Mouse (Mus musculus): ENCODE data around the gene Ntrk3. TPM values are rescaled to one million over a fixed set of nuclear protein-coding genes. Genes with fewer than 3 reads are reported as not detected.

Gene Ntrk3
- polyA plus RNA-seq, 1 experiment from 2014 or later: 1.7 TPM

GRCm38 (mm10) chr7:78451666-78452065, 286.1 kb downstream of the Ntrk3 start:
- no peaks in the 10 kb centered on the region for H3K27me3 ChIP-seq
- WGBS: 47% methylated on average over 2 of the region's 2 CpGs
- no peak overlapping the region for H3K27ac ChIP-seq
- no peak overlapping the region for H3K9ac ChIP-seq
- no peaks in the 10 kb centered on the region for H3K9me3 ChIP-seq
- H3K36me3 ChIP-seq: no peaks in the 10 kb centered on the region
- H3K4me1 ChIP-seq: no peaks in the 10 kb centered on the region
- H3K4me2 ChIP-seq: no peak overlapping the region
- ATAC-seq (ENCODE audit: insufficient number of reproducible peaks, insufficient read depth, low FRiP score, low TSS enrichment, low read depth): no peak
- no peak overlapping the region for H3K4me3 ChIP-seq

DNA sequence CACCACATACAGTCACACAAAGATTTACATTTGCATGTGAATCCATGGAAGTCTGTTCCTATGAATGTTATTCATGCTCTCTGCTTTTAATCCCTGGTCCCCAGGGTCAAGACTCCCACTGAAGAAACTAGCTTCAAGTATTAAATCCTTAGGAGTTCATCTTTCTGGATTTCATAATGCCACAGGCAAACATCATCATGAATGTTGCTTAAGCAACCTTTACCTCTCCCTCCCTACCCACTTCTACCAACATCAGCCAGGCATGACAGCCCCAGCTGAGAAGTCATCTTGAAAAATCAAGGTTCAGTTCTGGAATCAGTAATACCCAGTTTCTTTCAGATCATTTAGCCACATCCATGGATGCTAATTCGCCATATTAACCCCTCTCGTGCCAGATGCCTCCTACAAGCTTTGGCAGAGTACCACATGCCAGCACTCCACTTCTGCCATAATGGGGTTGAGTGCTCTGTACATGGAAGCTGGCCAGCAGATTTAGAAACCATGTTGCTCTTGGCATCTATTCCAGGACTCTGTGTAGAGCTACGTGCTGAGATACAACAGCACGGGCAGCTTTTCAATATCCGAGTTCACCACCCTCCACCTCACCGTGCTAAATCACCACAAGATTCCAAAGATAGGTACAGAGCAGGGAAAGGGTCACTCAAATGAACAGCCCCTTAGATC, 287.8 kb downstream of the Ntrk3 start:
- WGBS: 84% methylated on average over 6 of the region's 6 CpGs
- Histone ChIP-seq H3K4me2 (no peak overlapping the region), H3K27ac (no peak overlapping the region), H3K4me3 (no peak overlapping the region), H3K27me3 (no peaks in the 10 kb centered on the region), H3K4me1 (no peaks in the 10 kb centered on the region), H3K9ac (no peak overlapping the region), H3K36me3 (no peaks in the 10 kb centered on the region), H3K9me3 (no peaks in the 10 kb centered on the region)
- no peak for ATAC-seq (ENCODE audit: insufficient number of reproducible peaks, insufficient read depth, low FRiP score, low TSS enrichment, low read depth)

DNA sequence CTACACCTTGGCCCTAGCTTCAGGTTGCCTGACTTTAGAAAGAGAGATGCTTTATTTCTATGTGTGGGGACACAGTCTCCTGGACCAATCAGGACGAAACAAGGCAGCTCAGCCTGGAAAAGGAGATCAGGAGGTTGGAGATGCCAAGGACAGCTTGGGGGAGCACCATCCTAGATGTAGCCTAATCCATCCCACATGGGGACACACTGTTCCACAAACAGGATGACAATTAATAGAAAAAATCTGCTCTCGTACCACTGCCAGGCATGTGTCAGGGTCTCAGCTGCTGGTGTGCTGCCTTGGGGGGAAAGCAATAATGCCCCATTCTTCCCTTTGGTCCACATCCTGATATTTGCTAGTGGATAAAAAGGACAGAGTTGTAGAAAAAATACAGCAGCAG, 289.0 kb downstream of the Ntrk3 start:
- WGBS: 50% methylated on average over 2 of the region's 2 CpGs
- H3K27ac ChIP-seq: no peak overlapping the region
- no peak overlapping the region for H3K4me2 ChIP-seq
- no peaks in the 10 kb centered on the region for H3K9me3 ChIP-seq
- no peak for ATAC-seq (ENCODE audit: insufficient number of reproducible peaks, insufficient read depth, low FRiP score, low TSS enrichment, low read depth)
- H3K4me3 ChIP-seq: no peak overlapping the region
- no peaks in the 10 kb centered on the region for H3K27me3 ChIP-seq
- H3K36me3 ChIP-seq: no peaks in the 10 kb centered on the region
- no peaks in the 10 kb centered on the region for H3K4me1 ChIP-seq
- H3K9ac ChIP-seq: no peak overlapping the region

- Histone ChIP-seq H3K27me3 (no peaks in the 10 kb centered on the region), H3K36me3 (no peaks in the 10 kb centered on the region), H3K4me2 (no peak overlapping the region), H3K4me3 (no peak overlapping the region), H3K27ac (no peak overlapping the region), H3K9me3 (no peaks in the 10 kb centered on the region), H3K4me1 (no peaks in the 10 kb centered on the region), H3K9ac (no peak overlapping the region)
- WGBS: 85% methylated on average over 5 of the region's 5 CpGs
- no peak for ATAC-seq (ENCODE audit: insufficient number of reproducible peaks, insufficient read depth, low FRiP score, low TSS enrichment, low read depth)
Observed at GRCm38 (mm10) chr7:78443373-78444036, 294.3 kb downstream of the Ntrk3 start.

GRCm38 (mm10) chr7:78441706-78442105, 296.1 kb downstream of the Ntrk3 start:
- Histone ChIP-seq H3K36me3 (no peaks in the 10 kb centered on the region), H3K4me1 (no peaks in the 10 kb centered on the region), H3K4me3 (no peak overlapping the region), H3K27me3 (no peaks in the 10 kb centered on the region), H3K9ac (no peak overlapping the region), H3K9me3 (no peaks in the 10 kb centered on the region), H3K27ac (no peak overlapping the region), H3K4me2 (no peak overlapping the region)
- ATAC-seq (ENCODE audit: insufficient number of reproducible peaks, insufficient read depth, low FRiP score, low TSS enrichment, low read depth): no peak

DNA sequence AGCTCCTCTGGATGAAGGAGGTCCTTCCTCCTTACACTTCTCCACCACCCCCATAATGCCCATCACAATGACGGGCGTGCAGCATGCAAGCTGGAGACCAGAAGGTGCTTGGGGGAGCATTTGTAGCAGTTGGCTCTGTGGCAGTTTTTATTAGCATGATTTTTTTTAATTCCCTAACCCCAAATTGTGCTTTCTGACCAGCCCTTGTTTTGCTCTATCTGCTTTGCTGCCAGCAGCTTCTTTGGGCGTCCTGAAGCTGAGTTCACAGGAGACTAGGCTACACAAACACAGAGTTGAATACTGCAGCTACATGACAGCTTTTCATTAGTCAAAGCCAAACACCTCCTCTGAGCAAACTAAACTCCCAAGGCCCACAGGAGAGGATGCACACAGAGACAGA, 296.9 kb downstream of the Ntrk3 start:
- Histone ChIP-seq H3K4me1 (no peaks in the 10 kb centered on the region), H3K4me3 (no peak overlapping the region), H3K36me3 (no peaks in the 10 kb centered on the region), H3K27me3 (no peaks in the 10 kb centered on the region), H3K9me3 (no peaks in the 10 kb centered on the region), H3K4me2 (no peak overlapping the region), H3K27ac (no peak overlapping the region), H3K9ac (no peak overlapping the region)
- no peak for ATAC-seq (ENCODE audit: insufficient number of reproducible peaks, insufficient read depth, low FRiP score, low TSS enrichment, low read depth)
- WGBS: 83% methylated on average over 3 of the region's 3 CpGs

- no peak overlapping the region for H3K4me3 ChIP-seq
- H3K27me3 ChIP-seq: no peaks in the 10 kb centered on the region
- H3K9ac ChIP-seq: no peak overlapping the region
- ATAC-seq (ENCODE audit: insufficient number of reproducible peaks, insufficient read depth, low FRiP score, low TSS enrichment, low read depth): no peak
- no peaks in the 10 kb centered on the region for H3K9me3 ChIP-seq
- no peak overlapping the region for H3K27ac ChIP-seq
- WGBS: 80% methylated on average over 6 of the region's 6 CpGs
- H3K4me2 ChIP-seq: no peak overlapping the region
- H3K4me1 ChIP-seq: no peaks in the 10 kb centered on the region
- no peaks in the 10 kb centered on the region for H3K36me3 ChIP-seq
Observed at GRCm38 (mm10) chr7:78440476-78440875, 297.3 kb downstream of the Ntrk3 start.

DNA sequence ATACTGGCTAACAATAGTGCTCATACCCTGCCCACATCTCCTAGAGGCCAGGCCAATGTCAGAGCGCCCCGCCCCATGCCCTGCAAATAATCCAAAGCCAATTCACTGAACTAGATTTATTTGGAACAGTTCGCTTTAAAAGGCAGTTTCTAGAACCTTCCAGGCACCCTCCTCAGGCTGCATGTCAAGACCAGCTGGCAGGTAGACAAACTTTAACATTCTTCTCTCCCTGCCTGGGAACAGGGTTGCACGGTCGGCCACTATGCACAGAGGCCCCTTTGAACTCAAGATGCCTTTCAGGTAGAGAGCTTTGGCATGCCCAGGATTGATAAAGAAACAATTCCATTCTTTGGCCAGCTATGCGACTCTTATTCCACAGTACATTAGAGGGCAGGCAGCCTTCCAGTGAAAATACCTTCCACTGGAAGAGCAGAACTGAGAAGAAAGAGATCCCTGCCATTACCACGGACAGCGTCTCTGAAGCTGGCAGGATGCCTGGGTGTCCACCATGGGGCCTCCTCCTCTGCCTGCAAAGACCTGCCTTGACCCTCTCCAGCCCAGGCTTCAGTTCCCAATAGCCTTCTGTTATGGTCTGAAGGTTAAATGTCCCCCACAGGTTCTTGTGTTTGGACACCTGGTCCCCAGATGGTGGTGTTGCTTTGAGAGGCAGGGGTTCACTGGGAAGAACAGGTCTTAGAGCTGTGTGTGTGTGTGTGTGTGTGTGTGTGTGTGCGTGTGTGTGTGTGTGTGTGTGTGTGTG, 298.3 kb downstream of the Ntrk3 start:
- Histone ChIP-seq H3K4me3 (no peak overlapping the region), H3K27ac (no peak overlapping the region), H3K9me3 (no peaks in the 10 kb centered on the region), H3K27me3 (no peaks in the 10 kb centered on the region), H3K36me3 (no peaks in the 10 kb centered on the region), H3K4me1 (no peaks in the 10 kb centered on the region), H3K4me2 (no peak overlapping the region), H3K9ac (no peak overlapping the region)
- WGBS: 68% methylated on average over 9 of the region's 9 CpGs
- no peak for ATAC-seq (ENCODE audit: insufficient number of reproducible peaks, insufficient read depth, low FRiP score, low TSS enrichment, low read depth)

DNA sequence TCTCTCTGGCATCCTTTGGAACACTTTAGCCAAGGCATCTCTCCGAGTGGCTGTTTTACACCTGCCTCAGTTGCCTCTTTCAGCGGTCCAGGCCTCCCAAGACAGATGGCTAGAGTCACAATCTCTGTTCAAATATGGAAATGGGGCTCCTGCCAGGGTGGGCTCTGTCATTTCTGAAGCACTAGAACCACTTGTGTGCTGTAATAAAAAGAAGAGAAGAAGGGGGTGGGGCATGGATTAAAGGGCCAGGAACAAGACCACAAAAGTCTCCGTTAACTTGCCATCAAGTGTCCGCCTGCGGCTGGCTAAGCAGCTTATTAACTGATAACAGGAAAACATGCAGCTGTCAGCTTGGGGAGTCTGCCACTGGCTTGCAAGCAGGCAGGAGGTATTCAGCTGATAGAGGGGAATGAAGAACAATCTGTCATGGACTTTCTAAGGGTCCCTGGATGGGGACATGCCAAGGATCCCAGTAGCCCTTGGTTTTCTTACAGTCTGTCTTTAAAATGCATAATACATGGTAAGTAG, 304.1 kb downstream of the Ntrk3 start:
- Histone ChIP-seq H3K27ac (no peak overlapping the region), H3K9me3 (no peaks in the 10 kb centered on the region), H3K27me3 (no peaks in the 10 kb centered on the region), H3K36me3 (no peaks in the 10 kb centered on the region), H3K4me3 (no peak overlapping the region), H3K9ac (no peak overlapping the region), H3K4me1 (no peaks in the 10 kb centered on the region), H3K4me2 (no peak overlapping the region)
- no peak for ATAC-seq (ENCODE audit: insufficient number of reproducible peaks, insufficient read depth, low FRiP score, low TSS enrichment, low read depth)
- WGBS: 66% methylated on average over 5 of the region's 5 CpGs

DNA sequence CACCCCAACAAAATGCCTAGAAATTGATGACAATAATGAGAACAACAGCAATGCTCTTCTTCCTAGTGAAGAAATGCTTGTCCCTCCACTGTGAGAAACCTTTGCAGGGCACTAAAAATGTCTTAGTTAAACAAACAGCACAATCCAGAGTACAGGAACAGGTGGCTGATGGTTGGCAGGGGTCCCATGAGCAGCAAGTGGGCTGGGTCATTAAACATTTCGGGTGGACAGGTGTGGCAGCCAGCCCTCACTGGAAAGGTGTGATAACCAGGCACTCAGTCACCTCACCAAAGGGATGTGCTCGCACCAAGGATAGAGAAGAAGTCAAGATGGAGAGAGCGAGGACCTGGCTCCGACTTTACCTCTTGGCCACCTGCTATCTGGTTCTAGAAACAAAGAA, 306.2 kb downstream of the Ntrk3 start:
- no peak for ATAC-seq (ENCODE audit: insufficient number of reproducible peaks, insufficient read depth, low FRiP score, low TSS enrichment, low read depth)
- H3K4me2 ChIP-seq: no peak overlapping the region
- WGBS: 85% methylated on average over 4 of the region's 4 CpGs

DNA sequence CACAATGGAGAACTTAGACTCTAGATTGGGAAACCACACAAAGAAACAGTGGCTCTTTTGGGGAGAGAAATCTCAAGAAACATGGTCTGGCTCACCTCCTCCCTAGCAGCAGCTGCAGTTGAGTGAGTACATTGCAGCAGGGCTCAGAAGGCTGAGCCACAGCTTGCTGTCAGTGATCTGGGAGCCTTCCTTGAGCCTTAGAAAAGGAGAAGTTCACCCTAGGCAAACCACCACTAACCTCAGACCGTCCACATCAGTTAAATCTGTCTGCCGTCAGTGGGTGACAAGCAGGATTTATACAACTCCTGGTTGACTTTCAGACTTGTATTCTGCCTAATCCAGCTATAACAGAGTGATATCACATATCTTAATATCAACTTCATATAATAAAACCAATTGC, 325.6 kb downstream of the Ntrk3 start:
- 76% methylated on average over 2 of the region's 2 CpGs for WGBS

More for the DNA sequence above, 306.2 kb downstream of the Ntrk3 start:
- Histone ChIP-seq H3K27ac (no peak overlapping the region), H3K36me3 (no peaks in the 10 kb centered on the region), H3K4me3 (no peak overlapping the region), H3K27me3 (no peaks in the 10 kb centered on the region), H3K4me1 (no peaks in the 10 kb centered on the region), H3K9ac (no peak overlapping the region), H3K9me3 (no peaks in the 10 kb centered on the region)

GRCm38 (mm10) chr7:78409970-78410369, 327.8 kb downstream of the Ntrk3 start:
- H3K4me1 ChIP-seq: no peaks in the 10 kb centered on the region
- H3K9ac ChIP-seq: no peak overlapping the region
- H3K9me3 ChIP-seq: no peaks in the 10 kb centered on the region
- no peak overlapping the region for H3K4me2 ChIP-seq
- ATAC-seq (ENCODE audit: insufficient number of reproducible peaks, insufficient read depth, low FRiP score, low TSS enrichment, low read depth): no peak
- H3K27me3 ChIP-seq: no peaks in the 10 kb centered on the region
- no peak overlapping the region for H3K4me3 ChIP-seq
- 63% methylated on average over 5 of the region's 5 CpGs for WGBS
- no peaks in the 10 kb centered on the region for H3K36me3 ChIP-seq
- no peak overlapping the region for H3K27ac ChIP-seq

More for the DNA sequence above, 325.6 kb downstream of the Ntrk3 start:
- H3K36me3 ChIP-seq: no peaks in the 10 kb centered on the region
- H3K27ac ChIP-seq: no peak overlapping the region
- H3K27me3 ChIP-seq: no peaks in the 10 kb centered on the region
- H3K9ac ChIP-seq: no peak overlapping the region
- H3K4me2 ChIP-seq: no peak overlapping the region
- no peak overlapping the region for H3K4me3 ChIP-seq
- no peak for ATAC-seq (ENCODE audit: insufficient number of reproducible peaks, insufficient read depth, low FRiP score, low TSS enrichment, low read depth)
- no peaks in the 10 kb centered on the region for H3K4me1 ChIP-seq
- no peaks in the 10 kb centered on the region for H3K9me3 ChIP-seq
